In genomic region chr12:11150192-11150935, GRCm38 (mm10) we compare ENCODE assay signal across 9 mouse cellular contexts. TPM values are rescaled to one million over a fixed set of nuclear protein-coding genes. Genes with fewer than 3 reads are reported as not detected.
A peak's percentile ranks its signal among the peaks of the same experiment; 100 is the strongest.
DNase-seq lines count a peak whose midpoint lies in the region; ATAC-seq and TF ChIP-seq lines count a peak whose summit lies in the region.
"Had no signal": no experiment of that assay in that cellular context is flagged by ENCODE, and none has a peak within 500 bp of the region (broad histone marks: within the 10 kb centered on the region; RNA-seq: fewer than 3 reads in every experiment).

No protein-coding gene starts in this region.

- H3K4me2 ChIP-seq in hindbrain, embryonic 11.5 days (replicated peaks; ENCODE audit: low read depth, low read length): peak overlapping the region; percentile 99
- H3K4me2 ChIP-seq in limb, embryonic 11.5 days (ENCODE audit: low read depth, severe bottlenecking): peak overlapping the region; percentile 93
- peak overlapping the region; percentile 98 for H3K4me2 ChIP-seq in midbrain, embryonic 13.5 days (replicated peaks)

- peak; percentile 79 for ATAC-seq in hindbrain, embryonic 11.5 days (ENCODE audit: low FRiP score)
- 0 out of 2 replicates have a peak, but pooled peaks have one; percentile 33 for ATAC-seq in limb, embryonic 11.5 days (ENCODE audit: insufficient number of reproducible peaks, low FRiP score, low TSS enrichment, low read depth)
- peak; percentile 87 for ATAC-seq in midbrain, embryonic 13.5 days

- 1% methylated on average over 63 of the region's 66 CpGs for WGBS in cerebellum, adult 2 months
- WGBS in hindbrain, embryonic 11.5 days: 1% methylated on average over 49 of the region's 66 CpGs
- under 1% methylated on average over 57 of the region's 66 CpGs for WGBS in limb, embryonic 11.5 days
- WGBS in midbrain, embryonic 13.5 days: under 1% methylated on average over 56 of the region's 66 CpGs

- no peaks in the 10 kb centered on the region; the same call in 1 of the 2 replicates for H3K27me3 ChIP-seq in cerebellum, adult 2 months (ENCODE audit: control insufficient read depth, insufficient read depth, low read length)
- H3K27me3 ChIP-seq in hindbrain, embryonic 11.5 days (ENCODE audit: control insufficient read depth, insufficient read depth, low read length): peaks cover 28% of the 10 kb centered on the region
- peaks cover 42% of the 10 kb centered on the region for H3K27me3 ChIP-seq in limb, embryonic 11.5 days (ENCODE audit: control insufficient read depth, insufficient read depth, low read length)
- peaks cover 56% of the 10 kb centered on the region for H3K27me3 ChIP-seq in midbrain, embryonic 13.5 days

- no peak overlapping the region for H3K27ac ChIP-seq in cerebellum, adult 2 months (ENCODE audit: insufficient read depth, low read length)
- no peak overlapping the region for H3K27ac ChIP-seq in hindbrain, embryonic 11.5 days (ENCODE audit: low read depth, low read length)
- H3K27ac ChIP-seq in limb, embryonic 11.5 days (replicated peaks; ENCODE audit: low read depth, low read length): no peak overlapping the region
- no peak overlapping the region for H3K27ac ChIP-seq in midbrain, embryonic 13.5 days

- H3K9ac ChIP-seq in hindbrain, embryonic 11.5 days (ENCODE audit: low read depth, low read length): peak overlapping the region; percentile 44
- H3K9ac ChIP-seq in limb, embryonic 11.5 days (ENCODE audit: low read length): peak overlapping the region; percentile 47; the same call in 1 of the 2 replicates
- H3K9ac ChIP-seq in midbrain, embryonic 13.5 days (replicated peaks): peak overlapping the region; percentile 62

- TF ChIP-seq CTCF in cerebellum, adult 2 months (IDR thresholded peaks at IDR 0.05; ENCODE audit: borderline replicate concordance, insufficient read depth, low read depth, low read length): no peak

- no peaks in the 10 kb centered on the region for H3K4me1 ChIP-seq in cerebellum, adult 2 months (ENCODE audit: control insufficient read depth, insufficient read depth, low read length)
- H3K4me1 ChIP-seq in hindbrain, embryonic 11.5 days (replicated peaks; ENCODE audit: control insufficient read depth, insufficient read depth, low read length): 0 out of 2 replicates have a peak, but pooled peaks cover 2% of the 10 kb centered on the region
- H3K4me1 ChIP-seq in limb, embryonic 11.5 days (ENCODE audit: control insufficient read depth, insufficient read depth, low read length): peaks cover 4% of the 10 kb centered on the region
- H3K4me1 ChIP-seq in midbrain, embryonic 13.5 days (replicated peaks): peaks cover 23% of the 10 kb centered on the region

- peak; percentile 3 to 12 for DNase-seq in cerebellum, adult 2 months
- DNase-seq in cerebellum, adult 9-10 months: no peak
- peak; percentile 66 for DNase-seq in adrenal gland, postnatal 25 days
- DNase-seq in frontal cortex, postnatal 10 days (ENCODE audit: low spot score in 2 of 2): peak; percentile 7 to 32
- DNase-seq in hindbrain, embryonic 11.5 days (ENCODE audit: low spot score): peak; percentile 54
- DNase-seq in limb, embryonic 11.5 days (ENCODE audit: low spot score): peak; percentile 68
- peak; percentile 26 for DNase-seq in testis, postnatal 14 days (ENCODE audit: low spot score)

- peak overlapping the region; percentile 14 for H3K4me3 ChIP-seq in cerebellum, adult 2 months (replicated peaks; ENCODE audit: insufficient read depth, low read depth, low read length)
- H3K4me3 ChIP-seq in hindbrain, embryonic 11.5 days (ENCODE audit: low read depth, low read length): peak overlapping the region; percentile 59
- H3K4me3 ChIP-seq in limb, embryonic 11.5 days (ENCODE audit: low read depth, low read length): peak overlapping the region; percentile 45
- H3K4me3 ChIP-seq in midbrain, embryonic 13.5 days (replicated peaks): peak overlapping the region; percentile 55

- no peak for TF ChIP-seq POLR2A in cerebellum, adult 2 months (IDR thresholded peaks at IDR 0.05; ENCODE audit: borderline replicate concordance, insufficient read depth, low read length)

- H3K36me3 ChIP-seq in hindbrain, embryonic 11.5 days (ENCODE audit: control insufficient read depth, insufficient read depth, low read length): no peaks in the 10 kb centered on the region
- no peaks in the 10 kb centered on the region for H3K36me3 ChIP-seq in limb, embryonic 11.5 days (ENCODE audit: control insufficient read depth, insufficient read depth, low read length)
- no peaks in the 10 kb centered on the region for H3K36me3 ChIP-seq in midbrain, embryonic 13.5 days

- no peaks in the 10 kb centered on the region for H3K9me3 ChIP-seq in hindbrain, embryonic 11.5 days (ENCODE audit: control insufficient read depth, low read length)
- no peaks in the 10 kb centered on the region for H3K9me3 ChIP-seq in limb, embryonic 11.5 days (ENCODE audit: control insufficient read depth, low read length)
- no peaks in the 10 kb centered on the region for H3K9me3 ChIP-seq in midbrain, embryonic 13.5 days

RNA-seq across cellular contexts. Expression of gene Kcns3, which starts 0.5 kb away (rescaled TPM):
- 7.0 and 9.1 TPM in 2 replicates for polyA plus RNA-seq in cerebellum, adult 2 months (2012; rRNA removed)
- 2.7 and 2.8 TPM in 2 replicates for total RNA-seq in adrenal gland, postnatal 25 days (2021)
- 0.22 and 0.38 TPM in 2 replicates for polyA plus RNA-seq in hindbrain, embryonic 11.5 days (2014; fragmentation: Nextera tagmentation; extraction: Ambion mirVana)
- 0.26 and 0.41 TPM in 2 replicates for polyA plus RNA-seq in limb, embryonic 11.5 days (2014; fragmentation: Nextera tagmentation; extraction: Ambion mirVana)
- 0.22 and 0.46 TPM in 2 replicates for polyA plus RNA-seq in midbrain, embryonic 13.5 days (2015; fragmentation: Nextera tagmentation; extraction: Ambion mirVana)

RNA-seq across cellular contexts. Expression of gene Msgn1, which starts 58.4 kb away (rescaled TPM):
- not detected in 2 replicates for polyA plus RNA-seq in cerebellum, adult 2 months (2012; rRNA removed)
- total RNA-seq in adrenal gland, postnatal 25 days (2021): not detected in 2 replicates
- not detected in 2 replicates for polyA plus RNA-seq in hindbrain, embryonic 11.5 days (2014; fragmentation: Nextera tagmentation; extraction: Ambion mirVana)
- polyA plus RNA-seq in limb, embryonic 11.5 days (2014; fragmentation: Nextera tagmentation; extraction: Ambion mirVana): 0.34 TPM in 1 of 2 replicates, not detected in the other
- not detected in 2 replicates for polyA plus RNA-seq in midbrain, embryonic 13.5 days (2015; fragmentation: Nextera tagmentation; extraction: Ambion mirVana)
- polyA plus RNA-seq: frontal cortex, adult 2 months had no signal

Comparison
In these comparisons a context has a peak if more than half of its experiments do, and no peak if none do; other contexts are left out.
1. ATAC-seq: peak in every context shown above with its lines; median percentile 87 in midbrain, embryonic 13.5 days; 79 in hindbrain, embryonic 11.5 days; 33 in limb, embryonic 11.5 days.